13 mouse cellular contexts compared by ENCODE assay signal in genomic region chr16:34960866-34961582, GRCm38 (mm10).
A peak's percentile ranks its signal among the peaks of the same experiment; 100 is the strongest.
DNase-seq lines count a peak whose midpoint lies in the region; ATAC-seq and TF ChIP-seq lines count a peak whose summit lies in the region.
"Had no signal": no experiment of that assay in that cellular context is flagged by ENCODE, and none has a peak within 500 bp of the region (broad histone marks: within the 10 kb centered on the region; RNA-seq: fewer than 3 reads in every experiment).

No protein-coding gene starts in this region.

- H3K9me3 ChIP-seq in heart, embryonic 12.5 days (replicated peaks) = no peaks in the 10 kb centered on the region
- H3K9me3 ChIP-seq in heart, embryonic 11.5 days (replicated peaks; ENCODE audit: control insufficient read depth, low read length) = no peaks in the 10 kb centered on the region
- H3K9me3 ChIP-seq in kidney, embryonic 16.5 days (ENCODE audit: low read length) = no peaks in the 10 kb centered on the region
- no peaks in the 10 kb centered on the region for H3K9me3 ChIP-seq in embryonic facial prominence, embryonic 10.5 days
- H3K9me3 ChIP-seq in intestine, postnatal 0 days (ENCODE audit: control insufficient read depth) = no peaks in the 10 kb centered on the region
- H3K9me3 ChIP-seq in midbrain, embryonic 16.5 days (replicated peaks; ENCODE audit: control insufficient read depth, low read length, poor library complexity, severe bottlenecking) = no peaks in the 10 kb centered on the region
- H3K9me3 ChIP-seq: liver, embryonic 15.5 days; midbrain, embryonic 13.5 days; neural tube, embryonic 13.5 days had no signal

- no peak overlapping the region for H3K9ac ChIP-seq in heart, embryonic 12.5 days
- H3K9ac ChIP-seq in heart, embryonic 11.5 days (ENCODE audit: low read depth, low read length) = no peak overlapping the region
- no peak overlapping the region for H3K9ac ChIP-seq in kidney, embryonic 16.5 days (replicated peaks; ENCODE audit: low read length)
- no peak overlapping the region for H3K9ac ChIP-seq in intestine, postnatal 0 days (ENCODE audit: low read depth, low read length)
- H3K9ac ChIP-seq in midbrain, embryonic 16.5 days (ENCODE audit: low read depth, low read length) = no peak overlapping the region
- H3K9ac ChIP-seq: liver, embryonic 15.5 days; midbrain, embryonic 13.5 days; neural tube, embryonic 13.5 days had no signal

- DNase-seq in kidney, adult 11 months = no peak
- DNase-seq in embryonic facial prominence, embryonic 10.5 days (ENCODE audit: low spot score) = no peak
- no peak for DNase-seq in ovary, postnatal 36 days (ENCODE audit: low spot score)
- DNase-seq: cerebellum, adult 9-10 months had no signal

- no peaks in the 10 kb centered on the region for H3K36me3 ChIP-seq in heart, embryonic 12.5 days
- H3K36me3 ChIP-seq in heart, embryonic 11.5 days (ENCODE audit: control insufficient read depth, insufficient read depth, low read length) = no peaks in the 10 kb centered on the region
- peaks cover 7% of the 10 kb centered on the region for H3K36me3 ChIP-seq in kidney, embryonic 16.5 days (ENCODE audit: insufficient read depth, low read length)
- no peaks in the 10 kb centered on the region for H3K36me3 ChIP-seq in embryonic facial prominence, embryonic 10.5 days (replicated peaks)
- H3K36me3 ChIP-seq in intestine, postnatal 0 days (ENCODE audit: control insufficient read depth, insufficient read depth) = peaks cover 59% of the 10 kb centered on the region
- H3K36me3 ChIP-seq in midbrain, embryonic 16.5 days (ENCODE audit: control insufficient read depth, insufficient read depth, low read length) = no peaks in the 10 kb centered on the region
- H3K36me3 ChIP-seq: midbrain, embryonic 13.5 days; neural tube, embryonic 13.5 days had no signal

- H3K27ac ChIP-seq in heart, embryonic 12.5 days (ENCODE audit: poor library complexity, severe bottlenecking) = peak overlapping the region; percentile 99; the same call in 1 of the 2 replicates
- H3K27ac ChIP-seq in heart, embryonic 11.5 days (ENCODE audit: low read depth, low read length) = no peak overlapping the region
- H3K27ac ChIP-seq in kidney, embryonic 16.5 days (ENCODE audit: low read length) = peak overlapping the region; percentile 88
- 0 out of 2 replicates have a peak overlapping the region, but pooled peaks have one; percentile 54 for H3K27ac ChIP-seq in embryonic facial prominence, embryonic 10.5 days (replicated peaks)
- 0 out of 2 replicates have a peak overlapping the region, but pooled peaks have one; percentile 10 for H3K27ac ChIP-seq in intestine, postnatal 0 days (ENCODE audit: low read depth, low read length)
- H3K27ac ChIP-seq in midbrain, embryonic 16.5 days (ENCODE audit: low read length) = no peak overlapping the region
- H3K27ac ChIP-seq: liver, embryonic 15.5 days; midbrain, embryonic 13.5 days; neural tube, embryonic 13.5 days had no signal

- 38% methylated on average over 9 of the region's 9 CpGs for WGBS in heart, embryonic 12.5 days
- 38% methylated on average over 9 of the region's 9 CpGs for WGBS in heart, embryonic 11.5 days (ENCODE audit: insufficient replicate concordance)
- 41% methylated on average over 9 of the region's 9 CpGs for WGBS in kidney, embryonic 16.5 days
- 58% methylated on average over 9 of the region's 9 CpGs for WGBS in embryonic facial prominence, embryonic 10.5 days
- WGBS in intestine, postnatal 0 days = 38% methylated on average over 9 of the region's 9 CpGs
- WGBS in midbrain, embryonic 16.5 days = 65% methylated on average over 9 of the region's 9 CpGs

- no peak for TF ChIP-seq CTCF in intestine, postnatal 0 days (IDR thresholded peaks at IDR 0.05; ENCODE audit: low read depth)

- no peak for ATAC-seq in heart, embryonic 12.5 days (ENCODE audit: insufficient number of reproducible peaks, low FRiP score)
- ATAC-seq in heart, embryonic 11.5 days (replicated peaks; ENCODE audit: insufficient number of reproducible peaks, low FRiP score, low TSS enrichment) = no peak
- no peak for ATAC-seq in kidney, embryonic 16.5 days (ENCODE audit: low FRiP score, low TSS enrichment)
- ATAC-seq in intestine, postnatal 0 days = no peak; the same call in 1 of the 2 replicates
- ATAC-seq in midbrain, embryonic 16.5 days = no peak
- ATAC-seq: activated CD4-positive, CD25-positive, alpha-beta regulatory T cell, adult 4 months; midbrain, embryonic 13.5 days had no signal

- H3K4me1 ChIP-seq in heart, embryonic 12.5 days (replicated peaks) = peaks cover 55% of the 10 kb centered on the region
- H3K4me1 ChIP-seq in heart, embryonic 11.5 days (ENCODE audit: control insufficient read depth, insufficient read depth, low read length) = peaks cover 49% of the 10 kb centered on the region
- H3K4me1 ChIP-seq in kidney, embryonic 16.5 days (ENCODE audit: insufficient read depth, low read length) = peaks cover 61% of the 10 kb centered on the region
- H3K4me1 ChIP-seq in embryonic facial prominence, embryonic 10.5 days = peaks cover 54% of the 10 kb centered on the region
- H3K4me1 ChIP-seq in intestine, postnatal 0 days (replicated peaks; ENCODE audit: control insufficient read depth, insufficient read depth, low read length) = no peaks in the 10 kb centered on the region
- H3K4me1 ChIP-seq in midbrain, embryonic 16.5 days (ENCODE audit: control insufficient read depth, insufficient read depth, low read length) = peaks cover 4% of the 10 kb centered on the region; the same call in 1 of the 2 replicates

- 0 out of 2 replicates have a peak, but pooled peaks cover 5% of the 10 kb centered on the region for H3K27me3 ChIP-seq in heart, embryonic 12.5 days (replicated peaks)
- H3K27me3 ChIP-seq in heart, embryonic 11.5 days (ENCODE audit: control insufficient read depth, insufficient read depth, low read length) = 0 out of 2 replicates have a peak, but pooled peaks cover 7% of the 10 kb centered on the region
- H3K27me3 ChIP-seq in kidney, embryonic 16.5 days (ENCODE audit: insufficient read depth, low read length) = no peaks in the 10 kb centered on the region
- H3K27me3 ChIP-seq in embryonic facial prominence, embryonic 10.5 days (replicated peaks; ENCODE audit: low read depth, poor library complexity, severe bottlenecking) = peaks cover 14% of the 10 kb centered on the region; the same call in 1 of the 2 replicates
- no peaks in the 10 kb centered on the region for H3K27me3 ChIP-seq in intestine, postnatal 0 days (replicated peaks; ENCODE audit: control insufficient read depth, insufficient read depth, low read length)
- no peaks in the 10 kb centered on the region; the same call in 1 of the 2 replicates for H3K27me3 ChIP-seq in midbrain, embryonic 16.5 days (ENCODE audit: control insufficient read depth, insufficient read depth, low read depth, low read length)
- H3K27me3 ChIP-seq: liver, embryonic 15.5 days; midbrain, embryonic 13.5 days; neural tube, embryonic 13.5 days had no signal

- no peak overlapping the region for H3K4me3 ChIP-seq in heart, embryonic 12.5 days
- no peak overlapping the region for H3K4me3 ChIP-seq in heart, embryonic 11.5 days (ENCODE audit: low read depth, low read length)
- H3K4me3 ChIP-seq in kidney, embryonic 16.5 days (ENCODE audit: low read length) = no peak overlapping the region
- H3K4me3 ChIP-seq in embryonic facial prominence, embryonic 10.5 days = no peak overlapping the region
- no peak overlapping the region for H3K4me3 ChIP-seq in intestine, postnatal 0 days (ENCODE audit: low read depth, low read length)
- H3K4me3 ChIP-seq in midbrain, embryonic 16.5 days (ENCODE audit: low read depth, low read length) = no peak overlapping the region
- H3K4me3 ChIP-seq: liver, embryonic 15.5 days; midbrain, embryonic 13.5 days; neural tube, embryonic 13.5 days had no signal

- no peak overlapping the region for H3K4me2 ChIP-seq in heart, embryonic 12.5 days
- H3K4me2 ChIP-seq in heart, embryonic 11.5 days = no peak overlapping the region
- no peak overlapping the region for H3K4me2 ChIP-seq in kidney, embryonic 16.5 days (replicated peaks; ENCODE audit: low read depth, low read length)
- no peak overlapping the region for H3K4me2 ChIP-seq in intestine, postnatal 0 days (replicated peaks; ENCODE audit: low read depth)
- H3K4me2 ChIP-seq in midbrain, embryonic 16.5 days (ENCODE audit: low read length) = no peak overlapping the region
- H3K4me2 ChIP-seq: liver, embryonic 15.5 days; midbrain, embryonic 13.5 days; neural tube, embryonic 13.5 days had no signal

Comparison
In these comparisons a context has a peak if more than half of its experiments do, and no peak if none do; other contexts are left out.
1. H3K27ac ChIP-seq: peak in heart, embryonic 12.5 days (single experiment), kidney, embryonic 16.5 days (single experiment), embryonic facial prominence, embryonic 10.5 days (single experiment) and intestine, postnatal 0 days (single experiment); none in heart, embryonic 11.5 days (single experiment) and midbrain, embryonic 16.5 days (single experiment).